Mouse (Mus musculus): ENCODE data around the gene Ccdc125.

DNA sequence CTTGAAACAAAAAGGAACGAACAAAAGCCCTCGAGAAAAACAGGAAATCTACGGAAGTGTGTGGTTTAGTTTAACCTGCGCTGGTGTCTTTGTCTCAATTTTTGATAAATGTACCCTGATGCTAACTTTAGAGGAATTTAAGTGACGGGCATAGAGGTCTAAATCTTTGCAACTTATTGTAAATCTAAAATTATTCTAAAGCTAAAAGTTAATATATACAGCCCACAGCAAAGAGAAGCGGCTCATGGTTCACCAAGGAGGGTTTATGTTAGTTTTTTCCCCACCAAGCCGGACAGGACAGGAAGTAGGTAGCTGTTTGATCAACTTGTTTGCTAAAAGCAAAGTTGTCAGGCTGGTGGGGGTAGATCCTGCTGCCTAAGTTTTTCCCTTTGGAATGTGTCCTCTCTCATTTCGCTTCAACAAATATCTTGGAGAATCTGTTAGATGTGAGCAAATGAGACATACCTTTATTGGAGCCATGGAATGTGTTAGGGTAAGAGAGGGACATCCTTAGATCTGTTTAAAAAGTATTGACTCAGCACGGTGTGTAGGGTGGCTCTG is 744 bp downstream of the Ccdc125 start:
- TF ChIP-seq TAL1 (IDR thresholded peaks at IDR 0.05; ENCODE audit: low read length) = no peak
- TF ChIP-seq GATA1 (IDR thresholded peaks at IDR 0.05; ENCODE audit: low read length) = no peak
